Mouse (Mus musculus) hindbrain, embryonic 14.5 days (tissue): ENCODE data around the gene Mrm3. TPM values are rescaled to one million over a fixed set of nuclear protein-coding genes. Genes with fewer than 3 reads are reported as not detected.

Experiments used
- ATAC-seq: fragments of 200-750 bp; cut with Nextera tagmentation; 2 replicates; pipeline ENCODE4 v1.8.0; 2017; ENCODE audit warnings: moderate number of reproducible peaks, mild to moderate bottlenecking, moderate TSS enrichment, moderate library complexity; ENCODE audit not compliant: low FRiP score
- DNase-seq: peaks from one replicate; pipeline ENCODE4 v3.0.0-alpha.2; 2015; ENCODE audit warnings: low spot score
- H3K27ac ChIP-seq: fragments of 300-500 bp; sonication (generic); 2 replicates; pipeline ENCODE4 v1.5.1; 2014; ENCODE audit warnings: mild to moderate bottlenecking, moderate library complexity
- H3K27me3 ChIP-seq: fragments of 300-500 bp; sonication (generic); 2 replicates; pipeline ENCODE4 v1.6.1; 2014; ENCODE audit warnings: mild to moderate bottlenecking, low read length, mixed read lengths; ENCODE audit not compliant: control insufficient read depth, insufficient read depth
- H3K36me3 ChIP-seq: fragments of 300-500 bp; sonication (generic); replicated peaks from 2 replicates; pipeline ENCODE4 v1.6.1; 2014; ENCODE audit not compliant: control insufficient read depth, insufficient read depth
- H3K4me1 ChIP-seq: fragments of 300-500 bp; sonication (generic); replicated peaks from 2 replicates; pipeline ENCODE4 v1.6.1; 2014; ENCODE audit warnings: antibody characterized with exemption, low read length, mixed read lengths; ENCODE audit not compliant: control insufficient read depth, insufficient read depth
- H3K4me2 ChIP-seq: fragments of 300-500 bp; sonication (generic); replicated peaks from 2 replicates; pipeline ENCODE4 v1.6.1; 2014; ENCODE audit warnings: mild to moderate bottlenecking, moderate library complexity
- H3K4me3 ChIP-seq: fragments of 300-500 bp; sonication (generic); replicated peaks from 2 replicates; pipeline ENCODE4 v1.5.1; 2014; ENCODE audit warnings: mild to moderate bottlenecking, low read length
- H3K9ac ChIP-seq: fragments of 300-500 bp; sonication (generic); 2 replicates; pipeline ENCODE4 v1.6.1; 2014
- H3K9me3 ChIP-seq: fragments of 300-500 bp; sonication (generic); 2 replicates; pipeline ENCODE4 v1.6.1; 2016; ENCODE audit warnings: low read length; ENCODE audit not compliant: control insufficient read depth
- WGBS: fragments of 180-500 bp; shearing (Covaris S2); extraction: QIAGEN DNeasy Blood & Tissue Kit; methylation state at CpG from one replicate; pipeline ENCODE4 v1.1.7; 2014; 5-methylcytosine and 5-hydroxymethylcytosine counted together
- polyA plus RNA-seq: library from polyadenylated mRNA; unstranded; fragments of >200 nt; fragmentation: Nextera tagmentation; extraction: Ambion mirVana; gene quantifications from 2 replicates; pipeline ENCODE4 v1.2.1, GENCODE M21; 2014

Gene Mrm3
- polyA plus RNA-seq, 1 experiment from 2014 or later = 23.3 TPM

DNA sequence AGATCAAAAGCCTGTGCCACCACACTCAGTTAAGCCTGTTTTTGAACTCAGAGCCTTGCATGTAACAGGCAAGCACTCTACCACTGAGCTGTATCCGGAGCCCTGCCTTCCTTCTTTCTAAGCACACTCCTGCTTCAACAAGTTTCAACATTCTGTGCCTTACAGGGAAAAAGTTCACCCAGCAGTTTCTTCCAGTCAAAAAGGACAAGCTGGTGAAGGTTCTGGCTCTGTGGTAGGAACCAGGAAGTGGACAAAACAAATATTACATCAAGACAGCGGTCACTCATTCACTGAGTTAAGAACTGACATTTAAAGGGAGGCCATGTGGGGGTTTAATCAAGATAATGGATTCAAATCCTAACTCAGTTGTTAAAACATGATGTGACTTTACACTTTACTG, 28.5 kb upstream of the Mrm3 start:
- no peak overlapping the region for H3K4me2 ChIP-seq
- H3K36me3 ChIP-seq = peaks cover 46% of the 10 kb centered on the region
- no peak overlapping the region for H3K27ac ChIP-seq
- ATAC-seq (no peak), DNase-seq (no peak)
- H3K4me3 ChIP-seq = no peak overlapping the region
- no peaks in the 10 kb centered on the region for H3K27me3 ChIP-seq
- H3K9me3 ChIP-seq = no peaks in the 10 kb centered on the region
- no peaks in the 10 kb centered on the region for H3K4me1 ChIP-seq
- no peak overlapping the region for H3K9ac ChIP-seq
- 94% methylated on average over 2 of the region's 2 CpGs for whole genome bisulfite sequencing

DNA sequence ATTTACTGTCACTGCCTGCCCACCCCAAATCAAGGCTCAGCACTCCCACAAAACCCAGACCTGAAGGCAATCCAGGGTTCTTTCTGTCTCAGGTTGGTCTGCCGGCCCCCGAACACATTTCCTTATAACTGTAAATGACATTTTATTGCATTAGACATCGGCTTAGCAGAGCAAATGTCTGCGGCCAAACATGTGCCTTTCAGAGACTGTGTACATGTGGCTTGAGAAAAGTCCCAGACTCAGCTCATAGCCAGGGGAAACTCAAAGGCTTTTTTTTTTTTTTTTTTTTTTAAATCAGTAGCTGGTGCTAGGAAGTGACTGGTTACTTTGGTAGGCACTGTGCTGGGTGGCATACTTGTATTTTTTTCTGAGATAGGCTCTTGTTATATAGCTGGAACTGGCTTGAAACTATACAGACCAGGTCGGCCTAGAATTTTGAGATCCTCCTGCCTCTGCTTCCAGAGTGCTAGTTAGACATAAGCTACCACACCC, 27.4 kb upstream of the Mrm3 start:
- DNase-seq = no peak
- no peak overlapping the region for H3K4me3 ChIP-seq
- H3K9ac ChIP-seq = 0 out of 2 replicates have a peak overlapping the region, but pooled peaks have one; percentile 95
- 97% methylated on average over 5 of the region's 5 CpGs for WGBS
- H3K27ac ChIP-seq = no peak overlapping the region
- no peaks in the 10 kb centered on the region for H3K27me3 ChIP-seq
- ATAC-seq = no peak
- peaks cover 47% of the 10 kb centered on the region for H3K36me3 ChIP-seq
- H3K4me1 ChIP-seq = no peaks in the 10 kb centered on the region
- no peaks in the 10 kb centered on the region for H3K9me3 ChIP-seq
- H3K4me2 ChIP-seq = peak overlapping the region; percentile 90

DNA sequence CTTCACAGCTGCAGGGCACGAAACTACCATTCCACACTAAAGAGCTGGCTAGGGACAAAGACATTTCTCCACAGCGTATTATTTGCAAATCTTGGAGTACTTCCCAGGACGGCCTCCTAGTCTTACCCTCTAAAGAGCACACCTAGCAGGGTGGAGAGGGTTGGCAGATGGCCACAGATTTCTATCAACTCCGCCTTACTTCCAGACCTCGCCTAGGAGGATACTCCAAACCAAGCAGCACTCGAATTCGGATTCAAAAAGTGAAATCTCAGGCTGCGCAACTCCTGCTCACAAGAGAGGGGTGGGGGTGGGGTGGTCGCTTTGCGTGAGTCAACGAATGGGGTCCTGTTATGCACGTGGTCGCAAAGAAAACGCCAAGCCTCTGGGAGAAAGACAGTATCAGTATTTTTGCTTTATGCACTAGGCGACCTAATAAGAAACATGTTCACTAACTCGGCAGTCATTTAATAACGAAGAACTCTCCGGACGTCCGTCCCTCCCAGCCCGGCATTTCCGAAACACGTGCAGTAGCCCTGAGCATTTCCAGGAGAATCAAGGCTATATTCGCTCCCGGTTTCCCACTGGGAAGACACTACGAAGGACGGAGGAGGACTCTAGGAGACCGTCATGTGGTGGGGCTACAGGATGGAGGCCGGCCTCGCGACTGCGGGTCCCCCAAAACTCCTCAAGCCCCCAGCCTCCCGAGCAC, 26.7 kb upstream of the Mrm3 start:
- WGBS = 3% methylated on average over 33 of the region's 33 CpGs
- Histone ChIP-seq H3K4me2 (peak overlapping the region; percentile 90), H3K4me1 (no peaks in the 10 kb centered on the region), H3K27ac (peak overlapping the region; percentile 93), H3K9me3 (no peaks in the 10 kb centered on the region), H3K4me3 (peak overlapping the region; percentile 67), H3K9ac (peak overlapping the region; percentile 95), H3K36me3 (peaks cover 48% of the 10 kb centered on the region), H3K27me3 (no peaks in the 10 kb centered on the region)
- ATAC-seq (peak; percentile 18; the same call in 1 of the 2 replicates), DNase-seq (peak; percentile 59)

DNA sequence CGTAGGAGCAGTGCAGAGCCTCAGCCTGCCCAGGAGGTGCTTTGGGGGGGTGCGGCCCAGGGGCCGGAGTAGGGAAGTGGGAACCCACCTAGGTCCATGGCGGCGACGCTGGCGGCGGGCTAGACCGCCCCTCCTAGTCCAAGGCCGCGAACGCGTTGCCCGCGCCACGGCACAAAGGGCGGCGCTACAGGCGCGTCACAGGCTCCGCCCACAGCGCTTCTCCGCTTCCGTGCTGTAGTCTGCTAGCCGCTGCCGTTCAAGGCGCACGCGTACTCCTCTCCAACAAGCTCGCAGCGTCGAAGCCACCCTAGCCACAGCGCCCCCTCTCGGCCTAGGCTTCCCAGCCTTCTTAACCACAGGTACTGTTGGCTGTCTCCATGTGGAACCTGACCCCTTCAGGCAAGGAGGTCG, 26.1 kb upstream of the Mrm3 start, which contains the start of the genes Dbil5 and Gemin4:
TSS of gene Dbil5 (plus strand) at position 219 of the 411 bp plus-strand sequence.
TSS of gene Gemin4 (minus strand) at position 275 of the 411 bp plus-strand sequence.
- peak within 1 kb of the TSS; percentile 93 for H3K27ac ChIP-seq
- peak within 1 kb of the TSS; percentile 67 for H3K4me3 ChIP-seq
- no peaks in the 10 kb centered on the region for H3K9me3 ChIP-seq
- 2% methylated on average over 30 of the region's 35 CpGs for WGBS
- DNase-seq (peak; percentile 98), ATAC-seq (peak; percentile 97)
- no peaks in the 10 kb centered on the region for H3K27me3 ChIP-seq
- peak within 1 kb of the TSS; percentile 90 for H3K4me2 ChIP-seq
- peak within 1 kb of the TSS; percentile 95 for H3K9ac ChIP-seq
- peaks cover 48% of the 10 kb centered on the region for H3K36me3 ChIP-seq
- H3K4me1 ChIP-seq = no peaks in the 10 kb centered on the region

DNA sequence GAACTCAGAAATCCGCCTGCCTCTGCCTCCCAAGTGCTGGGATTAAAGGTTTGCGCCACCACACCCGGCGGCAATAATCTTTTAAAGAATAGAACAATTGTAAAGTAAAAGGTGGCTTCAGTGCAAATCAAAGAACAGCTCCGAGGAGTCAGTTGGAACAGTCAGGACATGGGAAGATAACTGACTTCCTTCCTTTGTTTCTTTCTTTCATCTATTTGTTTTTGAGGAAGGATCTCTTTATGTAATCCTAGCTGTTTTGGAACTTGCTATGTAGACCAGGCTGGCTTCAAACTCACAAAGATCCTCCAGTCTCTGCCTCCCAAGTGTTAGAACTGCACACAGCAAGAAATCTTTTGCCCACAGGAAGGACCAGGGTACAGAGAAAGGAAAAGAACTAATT, 18.9 kb upstream of the Mrm3 start:
- Histone ChIP-seq H3K36me3 (peaks cover 81% of the 10 kb centered on the region), H3K4me1 (no peaks in the 10 kb centered on the region), H3K4me3 (no peak overlapping the region), H3K4me2 (no peak overlapping the region), H3K9ac (no peak overlapping the region), H3K9me3 (no peaks in the 10 kb centered on the region), H3K27ac (no peak overlapping the region), H3K27me3 (no peaks in the 10 kb centered on the region)
- DNase-seq (no peak), ATAC-seq (no peak)
- WGBS = 91% methylated on average over 5 of the region's 5 CpGs

DNA sequence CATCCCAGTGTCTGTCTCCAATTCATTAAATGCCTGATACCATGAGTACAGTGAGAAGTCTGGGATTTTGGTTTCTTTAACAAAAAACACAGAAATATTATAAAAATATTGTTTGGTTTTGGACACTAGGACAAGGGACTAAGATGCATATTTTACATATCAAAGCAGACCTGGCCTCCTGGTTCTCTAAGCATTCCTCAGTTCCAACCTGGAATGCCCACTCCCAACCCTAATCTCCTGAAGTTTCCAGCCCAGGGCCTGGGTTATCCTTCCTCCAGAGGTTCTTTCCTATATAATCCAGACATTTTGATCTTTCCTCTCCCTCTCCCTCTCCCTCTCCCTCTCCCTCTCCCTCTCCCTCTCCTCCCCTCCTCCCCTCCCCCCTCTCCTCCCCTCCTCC, 18.5 kb upstream of the Mrm3 start:
- Histone ChIP-seq H3K36me3 (peaks cover 81% of the 10 kb centered on the region), H3K4me2 (no peak overlapping the region), H3K9me3 (no peaks in the 10 kb centered on the region), H3K4me3 (no peak overlapping the region), H3K9ac (no peak overlapping the region), H3K27ac (no peak overlapping the region), H3K27me3 (no peaks in the 10 kb centered on the region), H3K4me1 (no peaks in the 10 kb centered on the region)
- ATAC-seq (no peak), DNase-seq (no peak)

DNA sequence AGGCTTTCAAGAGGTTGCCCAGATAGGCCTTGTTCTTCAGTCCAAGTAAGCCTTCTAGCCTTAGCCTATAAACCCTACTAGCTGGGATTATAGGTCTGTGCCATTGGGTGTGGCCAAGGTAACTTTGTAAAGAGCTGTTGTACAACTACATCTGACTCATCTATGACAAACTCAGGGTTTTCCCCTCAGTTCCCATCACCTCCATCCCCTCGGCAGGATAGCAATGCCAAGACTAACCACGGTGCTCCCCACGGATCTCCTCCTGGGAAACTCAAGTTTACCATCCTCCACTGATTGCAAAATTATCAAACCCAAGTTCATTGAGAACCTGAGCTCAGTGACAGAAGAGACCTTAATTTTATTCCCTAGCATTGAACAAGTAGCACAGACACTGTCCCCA, 7.4 kb upstream of the Mrm3 start:
- Histone ChIP-seq H3K9me3 (no peaks in the 10 kb centered on the region), H3K27me3 (no peaks in the 10 kb centered on the region), H3K9ac (no peak overlapping the region), H3K27ac (no peak overlapping the region), H3K36me3 (peaks cover 82% of the 10 kb centered on the region), H3K4me2 (no peak overlapping the region), H3K4me3 (no peak overlapping the region), H3K4me1 (no peaks in the 10 kb centered on the region)
- WGBS = 95% methylated on average over 3 of the region's 3 CpGs
- no peak for ATAC-seq
- no peak for DNase-seq

DNA sequence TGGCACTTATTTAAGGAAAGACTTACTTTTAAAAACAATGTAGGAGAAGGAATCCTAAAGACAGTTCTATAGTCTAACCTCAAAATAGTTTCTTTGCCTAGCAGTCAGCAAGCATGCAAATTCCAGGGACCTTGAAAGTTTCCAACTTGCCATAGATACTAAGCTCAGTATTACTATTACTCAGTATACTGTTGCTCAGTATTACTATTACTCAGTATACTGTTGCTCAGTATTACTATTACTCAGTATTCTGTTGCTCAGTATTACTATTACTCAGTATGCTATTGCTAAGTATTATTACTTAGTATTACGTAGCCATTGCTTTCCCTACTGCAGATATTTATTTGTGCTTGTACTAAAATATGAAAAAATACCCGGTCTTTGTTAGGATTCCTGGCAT, 3.8 kb upstream of the Mrm3 start:
- H3K4me2 ChIP-seq = no peak overlapping the region
- peaks cover 18% of the 10 kb centered on the region for H3K4me1 ChIP-seq
- H3K27me3 ChIP-seq = no peaks in the 10 kb centered on the region
- peaks cover 49% of the 10 kb centered on the region for H3K36me3 ChIP-seq
- H3K27ac ChIP-seq = no peak overlapping the region
- ATAC-seq (no peak), DNase-seq (no peak)
- no peak overlapping the region for H3K9ac ChIP-seq
- WGBS = 98% methylated on average over 2 of the region's 2 CpGs
- H3K4me3 ChIP-seq = no peak overlapping the region
- no peaks in the 10 kb centered on the region for H3K9me3 ChIP-seq

DNA sequence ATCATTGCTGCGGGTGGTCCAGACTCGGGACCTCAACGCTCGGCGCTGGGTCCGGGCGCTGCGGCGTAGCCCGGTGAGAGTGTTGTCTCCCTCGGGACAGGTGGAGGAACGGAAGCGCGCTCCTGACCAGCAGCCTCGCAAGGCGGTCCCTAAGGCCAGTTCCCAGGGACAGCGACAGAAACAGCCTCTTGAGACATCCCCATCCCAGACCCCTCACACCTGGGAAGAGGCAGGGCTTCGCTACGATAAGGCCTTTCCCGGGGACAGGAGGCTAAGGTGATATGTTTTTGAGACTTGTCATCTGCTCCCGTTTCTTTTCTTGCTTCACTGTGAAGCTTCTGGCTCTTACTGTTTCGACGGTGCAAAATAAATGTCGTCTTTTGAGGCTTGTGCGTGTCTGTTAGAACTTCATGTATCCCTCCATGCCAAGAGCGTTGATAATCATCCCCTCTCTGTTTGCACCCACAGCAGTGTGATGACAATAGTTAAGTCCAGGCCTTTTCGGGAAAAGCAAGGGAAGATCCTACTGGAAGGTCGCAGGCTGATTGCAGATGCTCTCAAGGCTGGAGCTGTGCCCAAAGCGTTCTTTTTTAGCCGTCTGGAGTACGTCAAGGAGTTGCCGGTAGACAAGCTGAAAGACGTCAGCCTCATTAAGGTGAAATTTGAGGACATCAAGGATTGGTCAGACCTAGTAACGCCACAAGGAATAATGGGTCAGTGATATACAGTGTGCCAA, 464 bp downstream of the Mrm3 start:
- H3K27me3 ChIP-seq = no peaks in the 10 kb centered on the region
- 4% methylated on average over 34 of the region's 34 CpGs for whole genome bisulfite sequencing
- no peak for DNase-seq
- peaks cover 18% of the 10 kb centered on the region for H3K4me1 ChIP-seq
- ATAC-seq = 0 out of 2 replicates have a peak, but pooled peaks have one; percentile 32
- H3K9ac ChIP-seq = peak overlapping the region; percentile 92
- H3K4me2 ChIP-seq = peak overlapping the region; percentile 81
- peaks cover 23% of the 10 kb centered on the region for H3K36me3 ChIP-seq
- H3K27ac ChIP-seq = peak overlapping the region; percentile 87; the same call in 1 of the 2 replicates
- H3K9me3 ChIP-seq = no peaks in the 10 kb centered on the region
- peak overlapping the region; percentile 92 for H3K4me3 ChIP-seq
